Mouse (Mus musculus) Patski (cell line): ENCODE data around the gene Gpr87. TPM values are rescaled to one million over a fixed set of nuclear protein-coding genes. Genes with fewer than 3 reads are reported as not detected.
A peak's percentile ranks its signal among the peaks of the same experiment; 100 is the strongest.
"Not testable (repeated sequence)": the region's sequence is repeated elsewhere in the genome, so short reads cannot be mapped to it uniquely, and the experiment has no call there.

Experiments
- ATAC-seq: fragments of 100-300 bp; one replicate; pipeline ENCODE4 v1.8.0; 2021
- CTCF ChIA-PET: fragments of 350-600 bp; sonication (Branson Sonifier 250); formaldehyde crosslinking; loops from one replicate; lab custom pipeline; 2022; ENCODE audit warnings: inconsistent platforms; lab: Charles Lee
- POLR2A ChIA-PET: fragments of 350-600 bp; sonication (Branson Sonifier 250); formaldehyde crosslinking; loops from one replicate; lab custom pipeline; 2022; ENCODE audit warnings: antibody characterized with exemption, inconsistent platforms; lab: Charles Lee
- DNase-seq: peaks from one replicate; pipeline ENCODE4 v3.0.0-alpha.2; 2011; ENCODE audit warnings: low read depth, low spot score
- H3K27me3 ChIP-seq: fragments of 371-371 bp; one replicate; pipeline ENCODE4 v1.5.1; 2021
- CTCF ChIP-seq: fragments of 100-300 bp; IDR thresholded peaks from one replicate; pipeline ENCODE4 v1.5.1; 2021
- in situ Hi-C: fragments of 300-500 bp; cut with MboI; formaldehyde crosslinking; loops from 3 replicates; pipeline ENCODE4 v1.11.1; 2018; ENCODE audit warnings: low pct_unique_long_range_greater_than_20kb, mixed read lengths
- polyA plus RNA-seq: library from polyadenylated mRNA; unstranded; gene quantifications from one replicate; pipeline ENCODE4 v1.2.3, GENCODE M21; 2021

The Gpr87 gene
- polyA plus RNA-seq, 1 experiment from 2014 or later, result not detected

- in situ Hi-C loops, result no loop called here
- DNase-seq, result no peak
- H3K27me3 ChIP-seq, result no peaks in the 10 kb centered on the region
- CTCF ChIA-PET, result interaction anchor here (1.4 to 2.1 kb wide), 4 partner anchors 9 to 31 kb away, joined by 5 to 7 read pairs (median 6); partner anchors contain the start of gene P2ry14
- POLR2A ChIA-PET, result no interaction called here
- TF ChIP-seq CTCF, result no peak
- ATAC-seq, result no peak
Measured at GRCm38 (mm10) chr3:59145194-59145593, 49.7 kb downstream of the Gpr87 start.

- POLR2A ChIA-PET, result interaction anchor here (0.7 kb wide), 1 partner anchor 84 kb away, joined by 4 read pairs; no protein-coding TSS in a partner anchor
- TF ChIP-seq CTCF, result no peak
- no peaks in the 10 kb centered on the region for H3K27me3 ChIP-seq
- CTCF ChIA-PET, result interaction anchor here (0.6 to 3.3 kb wide), 4 partner anchors 8 to 21 kb away, joined by 3 to 15 read pairs (median 4); no protein-coding TSS in a partner anchor
- no peak for DNase-seq
- ATAC-seq, result no peak
- in situ Hi-C loops, result no loop called here
Measured at GRCm38 (mm10) chr3:59141507-59142305, 53.2 kb downstream of the Gpr87 start.

DNA sequence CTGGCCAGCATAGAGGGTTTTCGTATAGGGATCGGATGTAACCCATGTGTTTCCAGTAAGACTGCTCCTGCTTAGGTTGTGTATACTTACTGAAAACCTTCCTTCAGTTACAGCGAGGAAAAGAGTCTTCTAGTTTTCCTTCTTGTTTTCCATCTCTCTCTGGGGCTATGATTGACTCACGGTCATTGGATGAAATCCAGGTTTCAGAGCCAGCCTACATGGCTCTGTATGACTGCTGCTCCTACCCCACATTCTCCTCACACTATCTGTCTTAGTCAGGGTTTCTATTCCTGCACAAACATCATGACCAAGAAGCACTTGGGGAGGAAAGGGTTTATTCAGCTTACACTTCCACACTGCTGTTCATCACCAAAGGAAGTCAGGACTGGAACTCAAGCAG is 54.0 kb downstream of the Gpr87 start:
- DNase-seq, ATAC-seq, POLR2A ChIA-PET, H3K27me3 ChIP-seq, in situ Hi-C loops: not testable (repeated sequence)
- CTCF ChIA-PET, result interaction anchor here (1.4 to 3.3 kb wide), 3 partner anchors 9 to 20 kb away, joined by 4 to 15 read pairs (median 4); no protein-coding TSS in a partner anchor

DNA sequence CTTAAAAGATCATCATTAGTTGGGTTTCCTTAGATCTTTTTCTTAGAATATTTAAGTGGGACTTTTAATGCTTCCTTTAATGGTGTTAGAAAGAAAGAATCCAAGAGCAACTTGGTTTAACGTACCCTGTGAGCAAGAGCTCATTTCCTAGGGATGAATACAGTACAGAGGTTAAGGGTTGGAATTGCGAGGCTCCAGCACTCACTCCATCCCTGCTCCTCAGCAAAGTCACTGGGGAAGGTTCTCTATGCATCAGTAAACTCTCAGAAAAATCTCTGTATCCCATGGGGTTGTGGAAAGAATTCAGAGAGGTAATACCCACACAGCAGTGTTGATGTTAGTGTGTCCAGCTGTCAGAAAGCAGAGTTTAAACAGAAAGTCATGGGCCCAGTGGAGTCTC is 54.8 kb downstream of the Gpr87 start:
- no peak for DNase-seq
- TF ChIP-seq CTCF, result no peak
- POLR2A ChIA-PET, result interaction anchor here (0.5 kb wide), 1 partner anchor 1921 kb away, joined by 3 read pairs; no protein-coding TSS in a partner anchor
- no peaks in the 10 kb centered on the region for H3K27me3 ChIP-seq
- CTCF ChIA-PET, result interaction anchor here (0.7 to 3.3 kb wide), 7 partner anchors 9 to 19 kb away, joined by 3 to 15 read pairs (median 4); no protein-coding TSS in a partner anchor
- in situ Hi-C loops, result no loop called here
- ATAC-seq, result no peak

DNA sequence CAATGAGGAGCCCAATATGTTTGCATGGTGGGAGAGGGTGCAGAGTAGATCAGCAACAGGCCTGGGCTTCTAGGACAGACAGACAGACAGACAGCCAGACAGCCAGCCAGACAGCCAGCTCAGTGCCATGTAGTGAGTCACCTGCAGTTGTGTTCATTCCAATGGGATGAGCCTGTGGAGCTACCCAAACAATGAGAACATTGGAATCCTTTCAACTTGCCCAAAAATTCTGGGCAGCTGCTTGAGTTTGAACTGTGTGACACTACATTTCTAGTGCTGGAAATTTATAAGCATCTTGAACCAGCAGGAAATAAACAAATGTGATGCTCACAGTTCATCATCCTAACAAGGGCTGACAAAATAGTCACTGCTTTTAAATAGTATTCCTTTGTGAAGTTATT is 55.3 kb downstream of the Gpr87 start:
- TF ChIP-seq CTCF, result no peak
- DNase-seq (peak; percentile 15), ATAC-seq (peak; percentile 59)
- POLR2A ChIA-PET, result interaction anchor here (0.5 to 0.9 kb wide), 2 partner anchors 23 to 1920 kb away, joined by 3 to 4 read pairs; no protein-coding TSS in a partner anchor
- no peaks in the 10 kb centered on the region for H3K27me3 ChIP-seq
- in situ Hi-C loops, result no loop called here
- CTCF ChIA-PET, result interaction anchor here (0.7 to 3.3 kb wide), 9 partner anchors 9 to 20 kb away, joined by 3 to 15 read pairs (median 4); no protein-coding TSS in a partner anchor

DNA sequence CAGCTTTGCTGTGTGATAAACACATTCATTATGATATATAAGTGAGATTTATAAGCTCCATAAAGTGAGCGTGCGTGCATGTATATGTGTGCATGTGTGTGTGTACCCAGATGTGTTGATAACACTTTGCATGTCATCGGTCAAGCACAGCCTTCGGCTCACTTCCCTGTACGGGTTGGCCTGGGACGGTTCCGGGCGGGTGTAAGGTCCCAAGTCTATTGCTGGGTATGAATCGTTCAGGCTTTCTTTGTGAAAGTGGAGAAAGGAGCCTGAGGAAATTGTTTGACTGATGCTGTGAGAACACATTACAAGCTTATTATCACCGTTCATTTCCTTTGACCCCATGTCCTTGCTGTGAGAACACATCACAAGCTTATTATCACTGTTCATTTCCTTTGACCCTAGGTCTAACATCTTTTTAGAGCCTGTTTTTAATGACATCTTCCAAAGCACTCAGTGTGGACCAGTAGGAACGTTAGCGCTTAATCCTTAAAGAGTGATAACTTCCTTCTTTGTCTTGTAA is 55.9 kb downstream of the Gpr87 start:
- ATAC-seq, result no peak
- POLR2A ChIA-PET, result interaction anchor here (0.9 kb wide), 1 partner anchor 24 kb away, joined by 4 read pairs; no protein-coding TSS in a partner anchor
- in situ Hi-C loops, result no loop called here
- no peak for DNase-seq
- no peak for TF ChIP-seq CTCF
- CTCF ChIA-PET, result interaction anchor here (0.7 to 3.3 kb wide), 9 partner anchors 10 to 77 kb away, joined by 3 to 15 read pairs (median 4); no protein-coding TSS in a partner anchor
- no peaks in the 10 kb centered on the region for H3K27me3 ChIP-seq

DNA sequence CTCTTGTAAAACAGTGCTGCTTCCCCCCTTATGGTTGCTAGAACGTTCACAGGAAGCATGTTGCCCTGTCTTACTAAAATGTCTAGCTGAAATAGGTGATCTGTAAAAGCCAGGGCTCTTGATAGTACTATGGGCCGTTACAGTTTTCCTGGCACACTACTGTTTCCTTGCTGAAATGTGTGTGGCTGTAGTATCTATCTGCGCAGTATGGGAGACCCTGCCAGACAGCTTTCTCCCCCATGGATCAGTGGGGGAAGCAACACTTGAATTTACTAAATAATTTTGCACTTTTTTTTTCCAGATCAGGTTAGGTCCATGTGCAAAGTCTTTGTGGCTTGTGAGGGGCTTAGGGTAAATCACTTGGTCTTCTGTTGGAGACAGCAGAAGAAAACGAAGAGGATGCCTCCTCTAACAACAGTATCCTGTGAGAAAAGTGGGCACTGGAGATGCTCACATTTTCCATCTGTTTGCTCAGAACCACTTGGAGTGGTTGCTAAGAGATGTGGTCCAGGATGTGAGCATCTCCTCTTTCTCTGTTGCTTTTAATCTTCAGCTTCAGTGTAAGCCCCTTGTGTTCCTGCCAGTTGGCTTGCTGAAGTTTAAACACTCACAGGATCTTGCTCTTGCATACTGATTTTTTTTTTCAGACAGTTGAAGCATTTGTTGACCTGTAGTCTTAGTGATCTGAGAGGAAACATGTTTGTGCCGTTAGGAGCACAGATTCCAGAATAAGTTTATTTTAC is 58.8 kb downstream of the Gpr87 start:
- no peak for TF ChIP-seq CTCF
- DNase-seq (no peak), ATAC-seq (no peak)
- H3K27me3 ChIP-seq, result no peaks in the 10 kb centered on the region
- CTCF ChIA-PET, result interaction anchor here (1.2 kb wide), 1 partner anchor 9 kb away, joined by 3 read pairs; no protein-coding TSS in a partner anchor
- in situ Hi-C loops, result no loop called here
- POLR2A ChIA-PET, result no interaction called here

DNA sequence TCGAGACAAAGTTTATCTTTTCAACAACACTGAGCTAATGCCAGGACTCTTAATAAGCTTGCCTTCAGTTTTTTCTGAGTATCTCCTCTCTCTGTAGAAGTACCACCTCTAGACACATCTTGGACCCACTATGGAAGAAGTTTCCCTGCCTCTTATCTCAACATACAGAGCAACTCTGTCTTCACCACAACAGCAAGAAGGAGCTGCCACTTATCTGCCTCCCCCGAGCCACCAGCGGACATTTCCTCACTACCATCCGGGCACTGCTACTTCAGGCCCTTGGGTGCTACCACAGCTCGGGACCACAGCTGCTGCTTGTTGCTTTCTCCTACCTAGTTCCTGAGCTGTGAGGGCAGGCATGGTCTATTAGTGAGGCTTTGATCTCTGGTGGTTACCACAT is 61.7 kb downstream of the Gpr87 start:
- ChIA-PET POLR2A (interaction anchor here (1.0 kb wide), 1 partner anchor 22 kb away, joined by 3 read pairs; no protein-coding TSS in a partner anchor), CTCF (interaction anchor here (1.1 to 2.9 kb wide), 5 partner anchors 13 to 33 kb away, joined by 3 to 20 read pairs (median 4); no protein-coding TSS in a partner anchor)
- DNase-seq (no peak), ATAC-seq (no peak)
- H3K27me3 ChIP-seq, result no peaks in the 10 kb centered on the region
- in situ Hi-C loops, result no loop called here
- TF ChIP-seq CTCF, result no peak

DNA sequence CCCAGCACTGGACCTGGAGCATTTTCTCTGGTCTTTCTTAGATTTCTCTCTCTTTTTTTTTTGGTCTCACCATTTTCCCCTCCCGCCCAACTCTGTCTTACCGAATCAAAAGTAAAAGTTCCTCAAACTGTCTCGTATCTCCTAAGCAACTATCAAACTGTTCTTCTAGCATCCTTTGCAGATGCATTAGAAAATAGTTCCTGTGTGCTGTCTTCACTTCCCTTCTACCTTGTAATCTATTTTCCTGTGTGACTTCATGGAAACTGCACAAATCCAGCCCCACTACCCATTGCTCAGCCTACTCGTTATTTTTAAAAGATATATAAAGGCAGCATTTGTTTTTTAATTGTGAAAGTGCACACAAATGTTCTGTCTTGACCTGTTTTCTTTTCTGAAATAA is 62.9 kb downstream of the Gpr87 start:
- no peaks in the 10 kb centered on the region for H3K27me3 ChIP-seq
- CTCF ChIA-PET, result interaction anchor here (1.0 to 1.4 kb wide), 2 partner anchors 17 to 18 kb away, joined by 3 to 4 read pairs; no protein-coding TSS in a partner anchor
- DNase-seq (no peak), ATAC-seq (no peak)
- no peak for TF ChIP-seq CTCF
- POLR2A ChIA-PET, result no interaction called here
- in situ Hi-C loops, result no loop called here

GRCm38 (mm10) chr3:59131081-59131480 is 63.8 kb downstream of the Gpr87 start:
- in situ Hi-C loops, result no loop called here
- TF ChIP-seq CTCF, result no peak
- DNase-seq (no peak), ATAC-seq (no peak)
- CTCF ChIA-PET, result interaction anchor here (1.0 to 3.0 kb wide), 4 partner anchors 9 to 23 kb away, joined by 3 to 13 read pairs (median 4); partner anchors contain the start of gene P2ry14
- H3K27me3 ChIP-seq, result no peaks in the 10 kb centered on the region
- POLR2A ChIA-PET, result no interaction called here
